Mouse (Mus musculus): ENCODE results near the gene Ice2.

Gene Ice2

GRCm38 (mm10) chr9:69397760-69398452, at the start of gene Ice2:
TSS of gene Ice2 (plus strand) at chr9:69397906.
- peak; percentile 77 for DNase-seq (ENCODE audit: low spot score)

GRCm38 (mm10) chr9:69349537-69349936, 48.2 kb upstream of the Ice2 start:
- DNase-seq (ENCODE audit: low spot score) = no peak

GRCm38 (mm10) chr9:69354228-69354627, 43.5 kb upstream of the Ice2 start:
- DNase-seq (ENCODE audit: low spot score) = no peak

- DNase-seq (ENCODE audit: low spot score) = peak; percentile 40
These were observed 39.9 kb upstream of the Ice2 start for GRCm38 (mm10) chr9:69357834-69358233.

GRCm38 (mm10) chr9:69358797-69359196, 38.9 kb upstream of the Ice2 start:
- no peak for DNase-seq (ENCODE audit: low spot score)

GRCm38 (mm10) chr9:69361951-69362445, 35.7 kb upstream of the Ice2 start:
- no peak for DNase-seq (ENCODE audit: low spot score)

GRCm38 (mm10) chr9:69362766-69363165, 34.9 kb upstream of the Ice2 start:
- DNase-seq (ENCODE audit: low spot score) = no peak

- no peak for DNase-seq (ENCODE audit: low spot score)
These were observed 33.6 kb upstream of the Ice2 start for GRCm38 (mm10) chr9:69364117-69364516.

- DNase-seq (ENCODE audit: low spot score) = no peak
These were observed 30.7 kb upstream of the Ice2 start for GRCm38 (mm10) chr9:69367055-69367454.

- peak; percentile 52 for DNase-seq (ENCODE audit: low spot score)
These were observed 29.6 kb upstream of the Ice2 start for GRCm38 (mm10) chr9:69368071-69368470.

GRCm38 (mm10) chr9:69371046-69371724, 26.5 kb upstream of the Ice2 start:
- peak; percentile 20 for DNase-seq (ENCODE audit: low spot score)

GRCm38 (mm10) chr9:69372871-69373270, 24.8 kb upstream of the Ice2 start:
- no peak for DNase-seq (ENCODE audit: low spot score)

GRCm38 (mm10) chr9:69376982-69377653, 20.6 kb upstream of the Ice2 start:
- no peak for DNase-seq (ENCODE audit: low spot score)

GRCm38 (mm10) chr9:69377654-69378045, 20.1 kb upstream of the Ice2 start:
- no peak for DNase-seq (ENCODE audit: low spot score)

GRCm38 (mm10) chr9:69380546-69380945, 17.2 kb upstream of the Ice2 start:
- no peak for DNase-seq (ENCODE audit: low spot score)

- no peak for DNase-seq (ENCODE audit: low spot score)
These were observed 16.0 kb upstream of the Ice2 start for GRCm38 (mm10) chr9:69381741-69382140.

- no peak for DNase-seq (ENCODE audit: low spot score)
These were observed 13.2 kb upstream of the Ice2 start for GRCm38 (mm10) chr9:69384475-69384874.

GRCm38 (mm10) chr9:69384905-69385304, 12.8 kb upstream of the Ice2 start:
- no peak for DNase-seq (ENCODE audit: low spot score)

GRCm38 (mm10) chr9:69387296-69387695, 10.4 kb upstream of the Ice2 start:
- DNase-seq (ENCODE audit: low spot score) = no peak

- no peak for DNase-seq (ENCODE audit: low spot score)
These were observed 7.1 kb upstream of the Ice2 start for GRCm38 (mm10) chr9:69390631-69391030.

GRCm38 (mm10) chr9:69394234-69394633, 3.5 kb upstream of the Ice2 start:
- DNase-seq (ENCODE audit: low spot score) = no peak

- no peak for DNase-seq (ENCODE audit: low spot score)
These were observed 310 bp upstream of the Ice2 start for GRCm38 (mm10) chr9:69397432-69397759.

- no peak for DNase-seq (ENCODE audit: low spot score)
These were observed 746 bp downstream of the Ice2 start for GRCm38 (mm10) chr9:69398453-69398850.

All from ovary, postnatal 36 days (tissue).